Mouse (Mus musculus): ENCODE data around the gene Bpifb4. TPM values are rescaled to one million over a fixed set of nuclear protein-coding genes. Genes with fewer than 3 reads are reported as not detected.
A peak's percentile ranks its signal among the peaks of the same experiment; 100 is the strongest.

Gene Bpifb4
- total RNA-seq, 2 experiments from 2014 or later: not detected

- no peak for DNase-seq
These were observed 67.7 kb downstream of the Bpifb4 start for GRCm38 (mm10) chr2:154005734-154006133.

GRCm38 (mm10) chr2:154006331-154006730, 68.3 kb downstream of the Bpifb4 start:
- DNase-seq: no peak

- DNase-seq: peak; percentile 11
These were observed 69.4 kb downstream of the Bpifb4 start for GRCm38 (mm10) chr2:154007381-154007780.

GRCm38 (mm10) chr2:154007965-154008364, 70.0 kb downstream of the Bpifb4 start, which contains the start of gene Bpifa2:
Gene Bpifa2, plus strand, starts transcription at chr2:154008265.
- DNase-seq: no peak

Other genes starting within 250 kb of the Bpifb4 start
- not detected for gene Dnmt3c, start 241.6 kb upstream of the Bpifb4 start, total RNA-seq (2021)
- 100 to 1,000 TPM; 107 to 115 TPM for gene Mapre1, start 196.9 kb upstream of the Bpifb4 start, total RNA-seq (2021)
- gene Efcab8, start 158.3 kb upstream of the Bpifb4 start, total RNA-seq (2021): under 1 TPM; 0.18 to 0.30 TPM
- gene Sun5, start 67.1 kb upstream of the Bpifb4 start, total RNA-seq (2021): not detected
- under 1 TPM in 1 of 2 experiments, not detected in 1; 0.15 TPM for gene Bpifb2, start 63.2 kb upstream of the Bpifb4 start, total RNA-seq (2021)
- 1 to 10 TPM; 1.2 to 1.7 TPM for gene Bpifb6, start 37.8 kb upstream of the Bpifb4 start, total RNA-seq (2021)
- not detected for gene Bpifb3, start 20.0 kb upstream of the Bpifb4 start, total RNA-seq (2021)
- not detected for gene Bpifa6, start 36.7 kb downstream of the Bpifb4 start, total RNA-seq (2021)
- under 1 TPM; 0.70 to 0.75 TPM for gene Bpifa2, start 70.1 kb downstream of the Bpifb4 start, total RNA-seq (2021)
- not detected for gene Bpifa3, start 192.1 kb downstream of the Bpifb4 start, total RNA-seq (2021)
- not detected for gene Bpifa1, start 204.7 kb downstream of the Bpifb4 start, total RNA-seq (2021)
- gene Bpifa5, start 224.4 kb downstream of the Bpifb4 start, total RNA-seq (2021): not detected

All from adrenal gland, postnatal 10 days (tissue).